In the genomic region with DNA sequence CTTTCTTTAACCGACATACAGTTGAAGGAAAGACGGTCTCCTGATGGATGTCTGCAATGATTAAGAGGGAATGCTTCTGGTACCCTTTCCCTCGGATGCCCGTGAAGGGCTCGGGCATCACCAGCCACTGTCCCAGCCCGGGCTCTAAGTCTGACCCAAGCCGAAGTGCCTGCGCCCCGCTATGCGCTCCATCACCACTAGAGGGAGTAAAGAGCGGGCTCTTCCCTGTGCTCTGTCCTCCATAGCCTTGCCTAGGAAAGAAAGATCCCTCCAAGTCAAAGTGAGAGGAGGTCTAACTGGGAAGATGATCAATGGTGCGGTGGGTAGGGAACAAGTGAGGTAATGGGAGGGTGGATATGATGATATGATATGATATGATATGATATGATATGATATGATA, we compare ENCODE assay signal across 9 mouse cellular contexts. TPM values are rescaled to one million over a fixed set of nuclear protein-coding genes. Genes with fewer than 3 reads are reported as not detected.
DNase-seq lines count a peak whose midpoint lies in the region; ATAC-seq lines count a peak whose summit lies in the region.
"Had no signal": no experiment of that assay in that cellular context is flagged by ENCODE, and none has a peak within 500 bp of the region (broad histone marks: within the 10 kb centered on the region; RNA-seq: fewer than 3 reads in every experiment).

No protein-coding gene starts in this region.

- no peak overlapping the region for H3K27ac ChIP-seq in embryonic facial prominence, embryonic 10.5 days (replicated peaks)
- no peak overlapping the region for H3K27ac ChIP-seq in heart, embryonic 11.5 days (ENCODE audit: low read depth, low read length)
- no peak overlapping the region for H3K27ac ChIP-seq in kidney, embryonic 15.5 days
- H3K27ac ChIP-seq in liver, embryonic 16.5 days (ENCODE audit: low read length), result no peak overlapping the region
- no peak overlapping the region for H3K27ac ChIP-seq in neural tube, embryonic 13.5 days (replicated peaks)

- peak; percentile 49 for ATAC-seq in CD4-positive, CD25-positive, alpha-beta regulatory T cell, adult 4 months
- ATAC-seq in heart, embryonic 11.5 days (replicated peaks; ENCODE audit: insufficient number of reproducible peaks, low FRiP score, low TSS enrichment), result 0 out of 2 replicates have a peak, but pooled peaks have one; percentile 29
- ATAC-seq in kidney, embryonic 15.5 days (replicated peaks; ENCODE audit: low FRiP score), result 0 out of 2 replicates have a peak, but pooled peaks have one; percentile 52
- peak; percentile 35; the same call in 1 of the 2 replicates for ATAC-seq in liver, embryonic 16.5 days (ENCODE audit: low read depth)
- peak; percentile 75 for ATAC-seq in neural tube, embryonic 13.5 days (ENCODE audit: low read depth)

- H3K9ac ChIP-seq in heart, embryonic 11.5 days (ENCODE audit: low read depth, low read length), result no peak overlapping the region
- H3K9ac ChIP-seq in kidney, embryonic 15.5 days, result no peak overlapping the region
- no peak overlapping the region for H3K9ac ChIP-seq in liver, embryonic 16.5 days (ENCODE audit: low read depth, low read length)
- H3K9ac ChIP-seq in neural tube, embryonic 13.5 days, result no peak overlapping the region

- peak; percentile 70 for DNase-seq in adrenal gland, postnatal 25 days
- DNase-seq in embryonic facial prominence, embryonic 10.5 days (ENCODE audit: low spot score), result peak; percentile 83
- peak; percentile 46 for DNase-seq in thymus, postnatal 25 days

- no peaks in the 10 kb centered on the region for H3K36me3 ChIP-seq in embryonic facial prominence, embryonic 10.5 days (replicated peaks)
- H3K36me3 ChIP-seq in heart, embryonic 11.5 days (ENCODE audit: control insufficient read depth, insufficient read depth, low read length), result no peaks in the 10 kb centered on the region
- no peaks in the 10 kb centered on the region for H3K36me3 ChIP-seq in kidney, embryonic 15.5 days
- H3K36me3 ChIP-seq in liver, embryonic 16.5 days (ENCODE audit: control insufficient read depth, insufficient read depth), result no peaks in the 10 kb centered on the region
- H3K36me3 ChIP-seq in neural tube, embryonic 13.5 days, result no peaks in the 10 kb centered on the region

- H3K4me3 ChIP-seq in embryonic facial prominence, embryonic 10.5 days, result no peak overlapping the region
- no peak overlapping the region for H3K4me3 ChIP-seq in heart, embryonic 11.5 days (ENCODE audit: low read depth, low read length)
- H3K4me3 ChIP-seq in kidney, embryonic 15.5 days (replicated peaks), result no peak overlapping the region
- H3K4me3 ChIP-seq in liver, embryonic 16.5 days (ENCODE audit: low read depth, low read length), result no peak overlapping the region
- H3K4me3 ChIP-seq in neural tube, embryonic 13.5 days, result no peak overlapping the region

- H3K4me2 ChIP-seq in heart, embryonic 11.5 days, result no peak overlapping the region
- no peak overlapping the region for H3K4me2 ChIP-seq in kidney, embryonic 15.5 days
- no peak overlapping the region for H3K4me2 ChIP-seq in liver, embryonic 16.5 days (ENCODE audit: low read depth, low read length)
- no peak overlapping the region for H3K4me2 ChIP-seq in neural tube, embryonic 13.5 days

- H3K4me1 ChIP-seq in embryonic facial prominence, embryonic 10.5 days, result peaks cover 4% of the 10 kb centered on the region
- no peaks in the 10 kb centered on the region for H3K4me1 ChIP-seq in heart, embryonic 11.5 days (ENCODE audit: control insufficient read depth, insufficient read depth, low read length)
- H3K4me1 ChIP-seq in kidney, embryonic 15.5 days, result 0 out of 2 replicates have a peak, but pooled peaks cover 2% of the 10 kb centered on the region
- H3K4me1 ChIP-seq in liver, embryonic 16.5 days (ENCODE audit: control insufficient read depth, low read depth, low read length), result no peaks in the 10 kb centered on the region
- H3K4me1 ChIP-seq in neural tube, embryonic 13.5 days (replicated peaks), result peaks cover 3% of the 10 kb centered on the region; the same call in 1 of the 2 replicates

- H3K9me3 ChIP-seq in embryonic facial prominence, embryonic 10.5 days, result no peaks in the 10 kb centered on the region
- H3K9me3 ChIP-seq in heart, embryonic 11.5 days (replicated peaks; ENCODE audit: control insufficient read depth, low read length), result no peaks in the 10 kb centered on the region
- no peaks in the 10 kb centered on the region for H3K9me3 ChIP-seq in kidney, embryonic 15.5 days (replicated peaks)
- H3K9me3 ChIP-seq in liver, embryonic 16.5 days (replicated peaks; ENCODE audit: control insufficient read depth, low read length), result no peaks in the 10 kb centered on the region
- no peaks in the 10 kb centered on the region for H3K9me3 ChIP-seq in neural tube, embryonic 13.5 days

- 10% methylated on average over 12 of the region's 12 CpGs for whole genome bisulfite sequencing in embryonic facial prominence, embryonic 10.5 days
- 5% methylated on average over 12 of the region's 12 CpGs for WGBS in heart, embryonic 11.5 days (ENCODE audit: insufficient replicate concordance)
- 4% methylated on average over 12 of the region's 12 CpGs for WGBS in kidney, embryonic 15.5 days
- WGBS in liver, embryonic 16.5 days (ENCODE audit: insufficient replicate concordance), result 2% methylated on average over 12 of the region's 12 CpGs
- 6% methylated on average over 12 of the region's 12 CpGs for WGBS in neural tube, embryonic 13.5 days

- H3K27me3 ChIP-seq in embryonic facial prominence, embryonic 10.5 days (replicated peaks; ENCODE audit: low read depth, poor library complexity, severe bottlenecking), result no peaks in the 10 kb centered on the region; the same call in none of the 2 replicates
- no peaks in the 10 kb centered on the region for H3K27me3 ChIP-seq in heart, embryonic 11.5 days (ENCODE audit: control insufficient read depth, insufficient read depth, low read length)
- no peaks in the 10 kb centered on the region for H3K27me3 ChIP-seq in kidney, embryonic 15.5 days
- no peaks in the 10 kb centered on the region for H3K27me3 ChIP-seq in liver, embryonic 16.5 days (ENCODE audit: control insufficient read depth, insufficient read depth, low read depth, low read length)
- H3K27me3 ChIP-seq in neural tube, embryonic 13.5 days, result peaks cover 45% of the 10 kb centered on the region

RNA-seq across cellular contexts. Expression of a gene that starts 23.5 kb away (rescaled TPM):
- not detected for polyA plus RNA-seq in CD4-positive, CD25-positive, alpha-beta regulatory T cell, adult 4 months (2017; shearing (Covaris generic))
- not detected in 2 replicates for total RNA-seq in adrenal gland, postnatal 25 days (2021)
- 2.8 and 3.2 TPM in 2 replicates for polyA plus RNA-seq in embryonic facial prominence, embryonic 10.5 days (2016; fragmentation: Nextera tagmentation; extraction: Ambion mirVana)
- not detected in 2 replicates for polyA plus RNA-seq in heart, embryonic 11.5 days (2014; fragmentation: Nextera tagmentation; extraction: Ambion mirVana)
- polyA plus RNA-seq in kidney, embryonic 15.5 days (2015; fragmentation: Nextera tagmentation; extraction: Ambion mirVana), result not detected in 2 replicates
- not detected in 2 replicates for polyA plus RNA-seq in liver, embryonic 16.5 days (2015; fragmentation: Nextera tagmentation; extraction: Ambion mirVana)
- polyA plus RNA-seq in neural tube, embryonic 13.5 days (2015; fragmentation: Nextera tagmentation; extraction: Ambion mirVana), result 7.5 and 7.7 TPM in 2 replicates
- polyA plus RNA-seq: gonadal fat pad, adult 2 months had no signal
